Mouse (Mus musculus) spleen, adult 2 months (tissue): ENCODE measurements around the gene Vdr.

Experiments
- CTCF ChIP-seq: fragments of 200-500 bp; IDR thresholded peaks from 2 replicates; pipeline ENCODE4 v1.5.1; 2011; ENCODE audit warnings: mild to moderate bottlenecking, inconsistent platforms; ENCODE audit not compliant: insufficient read depth, insufficient read length, insufficient replicate concordance; ENCODE audit errors: extremely low read depth
- POLR2A ChIP-seq: fragments of 200-500 bp; IDR thresholded peaks from 2 replicates; pipeline ENCODE4 v1.6.1; 2011; ENCODE audit warnings: low read depth, low read length, inconsistent platforms

- no peak for TF ChIP-seq CTCF
- no peak for TF ChIP-seq POLR2A
Observed at GRCm38 (mm10) chr15:97830253-97830787, 80.1 kb downstream of the Vdr start.
